Mouse (Mus musculus): ENCODE results near the gene Ube3b.

The Ube3b gene

GRCm38 (mm10) chr5:114374409-114375213 is 5.8 kb upstream of the Ube3b start:
- DNase-seq (ENCODE audit: low spot score in 2 of 2), result no peak

GRCm38 (mm10) chr5:114378177-114378920 is 2.1 kb upstream of the Ube3b start:
- DNase-seq (ENCODE audit: low spot score in 2 of 2), result no peak

GRCm38 (mm10) chr5:114378936-114379335 is 1.5 kb upstream of the Ube3b start:
- DNase-seq (ENCODE audit: low spot score in 2 of 2), result no peak

- no peak for DNase-seq (ENCODE audit: low spot score in 2 of 2)
These were observed 644 bp upstream of the Ube3b start for GRCm38 (mm10) chr5:114379763-114380162.

GRCm38 (mm10) chr5:114381013-114381351 is 575 bp downstream of the Ube3b start:
- DNase-seq (ENCODE audit: low spot score in 2 of 2), result peak in 1 of 2 experiments; percentile 29

GRCm38 (mm10) chr5:114383184-114383904 is 2.9 kb downstream of the Ube3b start:
- DNase-seq (ENCODE audit: low spot score in 2 of 2), result no peak

- DNase-seq (ENCODE audit: low spot score in 2 of 2), result no peak
These were observed 4.0 kb downstream of the Ube3b start for GRCm38 (mm10) chr5:114384448-114384847.

- no peak for DNase-seq (ENCODE audit: low spot score in 2 of 2)
These were observed 12.8 kb downstream of the Ube3b start for GRCm38 (mm10) chr5:114393169-114393568.

- DNase-seq (ENCODE audit: low spot score in 2 of 2), result no peak
These were observed 26.2 kb downstream of the Ube3b start for GRCm38 (mm10) chr5:114406592-114406991.

- DNase-seq (ENCODE audit: low spot score in 2 of 2), result no peak
These were observed 26.9 kb downstream of the Ube3b start for GRCm38 (mm10) chr5:114407269-114407668.

- DNase-seq (ENCODE audit: low spot score in 2 of 2), result no peak
These were observed 27.4 kb downstream of the Ube3b start for GRCm38 (mm10) chr5:114407810-114408209.

- no peak for DNase-seq (ENCODE audit: low spot score in 2 of 2)
These were observed 28.4 kb downstream of the Ube3b start for GRCm38 (mm10) chr5:114408846-114409245.

GRCm38 (mm10) chr5:114410429-114410828 is 30.0 kb downstream of the Ube3b start:
- DNase-seq (ENCODE audit: low spot score in 2 of 2), result no peak

GRCm38 (mm10) chr5:114412361-114412998 is 32.1 kb downstream of the Ube3b start:
- DNase-seq (ENCODE audit: low spot score in 2 of 2), result no peak

- no peak for DNase-seq (ENCODE audit: low spot score in 2 of 2)
These were observed 32.8 kb downstream of the Ube3b start for GRCm38 (mm10) chr5:114413067-114413735.

- DNase-seq (ENCODE audit: low spot score in 2 of 2), result no peak
These were observed 35.2 kb downstream of the Ube3b start for GRCm38 (mm10) chr5:114415606-114416005.

GRCm38 (mm10) chr5:114416855-114417254 is 36.4 kb downstream of the Ube3b start:
- no peak for DNase-seq (ENCODE audit: low spot score in 2 of 2)

GRCm38 (mm10) chr5:114418541-114418940 is 38.1 kb downstream of the Ube3b start:
- no peak for DNase-seq (ENCODE audit: low spot score in 2 of 2)

GRCm38 (mm10) chr5:114421561-114422298 is 41.3 kb downstream of the Ube3b start:
- no peak for DNase-seq (ENCODE audit: low spot score in 2 of 2)

GRCm38 (mm10) chr5:114422591-114422990 is 42.2 kb downstream of the Ube3b start:
- no peak for DNase-seq (ENCODE audit: low spot score in 2 of 2)

GRCm38 (mm10) chr5:114423961-114424360 is 43.6 kb downstream of the Ube3b start:
- DNase-seq (ENCODE audit: low spot score in 2 of 2), result no peak
